Mouse (Mus musculus) midbrain, postnatal 0 days (tissue): Measurements from ENCODE around the gene Gpr82. TPM values are rescaled to one million over a fixed set of nuclear protein-coding genes. Genes with fewer than 3 reads are reported as not detected.

Source experiments
- ATAC-seq: fragments of 200-750 bp; cut with Nextera tagmentation; 2 replicates; pipeline ENCODE4 v1.8.0; 2017; ENCODE audit warnings: moderate number of reproducible peaks, mild to moderate bottlenecking, moderate TSS enrichment, moderate library complexity; ENCODE audit not compliant: low FRiP score
- DNase-seq: peaks from one replicate; pipeline ENCODE4 v3.0.0-alpha.2; 2015; ENCODE audit warnings: low spot score
- H3K27ac ChIP-seq: fragments of 300-500 bp; sonication (generic); 2 replicates; pipeline ENCODE4 v1.5.1; 2014; ENCODE audit warnings: low read depth, mild to moderate bottlenecking, low read length, mixed read lengths
- H3K27me3 ChIP-seq: fragments of 300-500 bp; sonication (generic); 2 replicates; pipeline ENCODE4 v1.6.1; 2014; ENCODE audit warnings: low read length, control low read depth, mixed read lengths; ENCODE audit not compliant: insufficient read depth
- H3K36me3 ChIP-seq: fragments of 300-500 bp; sonication (generic); 2 replicates; pipeline ENCODE4 v1.6.1; 2014; ENCODE audit warnings: low read length, control low read depth, mixed read lengths; ENCODE audit not compliant: insufficient read depth
- H3K4me1 ChIP-seq: fragments of 300-500 bp; sonication (generic); 2 replicates; pipeline ENCODE4 v1.6.1; 2014; ENCODE audit warnings: mild to moderate bottlenecking, control low read depth, antibody characterized with exemption, low read length, mixed read lengths; ENCODE audit not compliant: insufficient read depth
- H3K4me2 ChIP-seq: fragments of 300-500 bp; sonication (generic); 2 replicates; pipeline ENCODE4 v1.6.1; 2014; ENCODE audit warnings: low read depth, mild to moderate bottlenecking, low read length, mixed read lengths; ENCODE audit not compliant: poor library complexity, severe bottlenecking
- H3K4me3 ChIP-seq: fragments of 300-500 bp; sonication (generic); 2 replicates; pipeline ENCODE4 v1.5.1; 2014; ENCODE audit warnings: low read depth, mild to moderate bottlenecking, low read length, moderate library complexity
- H3K9ac ChIP-seq: fragments of 300-500 bp; sonication (generic); replicated peaks from 2 replicates; pipeline ENCODE4 v1.6.1; 2014; ENCODE audit warnings: mild to moderate bottlenecking, low read length, moderate library complexity, mixed read lengths; ENCODE audit not compliant: poor library complexity, severe bottlenecking
- H3K9me3 ChIP-seq: fragments of 300-500 bp; sonication (generic); 2 replicates; pipeline ENCODE4 v1.6.1; 2016; ENCODE audit warnings: low read length, control low read depth
- CTCF ChIP-seq: IDR thresholded peaks from 2 replicates; pipeline ENCODE4 v1.5.1; 2016; ENCODE audit warnings: antibody characterized with exemption, mild to moderate bottlenecking
- WGBS: fragments of 180-500 bp; shearing (Covaris S2); extraction: QIAGEN DNeasy Blood & Tissue Kit; methylation state at CpG from one replicate; pipeline ENCODE4 v1.1.7; 2014; 5-methylcytosine and 5-hydroxymethylcytosine counted together
- polyA plus RNA-seq: library from polyadenylated mRNA; unstranded; fragments of >200 nt; fragmentation: Nextera tagmentation; extraction: Ambion mirVana; gene quantifications from 2 replicates; pipeline ENCODE4 v1.2.1, GENCODE M21; 2015
- total RNA-seq: library from RNA; depleted of rRNA; stranded (reverse); fragments of >200 nt; gene quantifications from 2 replicates; pipeline ENCODE4 v1.2.3, GENCODE M21; 2014

The Gpr82 gene
- total and polyA plus RNA-seq, 2 experiments from 2014 or later = 0.20 TPM; not detected in 1

- H3K27me3 ChIP-seq = no peaks in the 10 kb centered on the region
- no peaks in the 10 kb centered on the region for H3K4me1 ChIP-seq
- WGBS = 71% methylated on average over 3 of the region's 3 CpGs
- TF ChIP-seq CTCF = no peak
- no peak overlapping the region for H3K4me3 ChIP-seq
- H3K27ac ChIP-seq = no peak overlapping the region
- H3K4me2 ChIP-seq = no peak overlapping the region
- no peak for DNase-seq
- ATAC-seq = no peak
- no peaks in the 10 kb centered on the region for H3K9me3 ChIP-seq
- H3K9ac ChIP-seq = no peak overlapping the region
- H3K36me3 ChIP-seq = no peaks in the 10 kb centered on the region
Observed at GRCm38 (mm10) chrX:13670342-13670741, 9.2 kb downstream of the Gpr82 start.

DNA sequence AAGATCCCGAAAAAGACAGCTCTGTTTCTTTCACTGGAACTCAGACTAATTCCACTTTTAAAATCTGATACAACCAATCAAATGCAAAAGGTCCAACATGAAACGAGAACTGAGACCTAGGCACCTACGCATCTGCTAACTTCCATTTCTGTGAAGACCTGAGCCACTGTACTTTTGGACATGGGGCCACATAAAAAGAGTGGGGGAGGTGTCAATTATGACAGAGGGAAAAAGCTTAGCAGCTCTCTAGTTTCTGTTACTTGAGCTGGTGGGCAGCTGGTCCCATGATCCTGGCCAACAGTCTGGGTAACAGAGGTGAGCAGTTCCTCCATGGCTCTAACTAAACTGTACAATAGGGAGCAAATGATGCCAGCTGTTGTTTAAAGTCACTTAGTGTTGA, 11.8 kb downstream of the Gpr82 start:
- no peak overlapping the region for H3K4me2 ChIP-seq
- no peaks in the 10 kb centered on the region for H3K27me3 ChIP-seq
- WGBS = 87% methylated on average over 3 of the region's 3 CpGs
- H3K9ac ChIP-seq = no peak overlapping the region
- DNase-seq (no peak), ATAC-seq (no peak)
- no peaks in the 10 kb centered on the region for H3K9me3 ChIP-seq
- H3K27ac ChIP-seq = no peak overlapping the region
- no peak overlapping the region for H3K4me3 ChIP-seq
- no peak for TF ChIP-seq CTCF
- H3K36me3 ChIP-seq = no peaks in the 10 kb centered on the region
- no peaks in the 10 kb centered on the region for H3K4me1 ChIP-seq

DNA sequence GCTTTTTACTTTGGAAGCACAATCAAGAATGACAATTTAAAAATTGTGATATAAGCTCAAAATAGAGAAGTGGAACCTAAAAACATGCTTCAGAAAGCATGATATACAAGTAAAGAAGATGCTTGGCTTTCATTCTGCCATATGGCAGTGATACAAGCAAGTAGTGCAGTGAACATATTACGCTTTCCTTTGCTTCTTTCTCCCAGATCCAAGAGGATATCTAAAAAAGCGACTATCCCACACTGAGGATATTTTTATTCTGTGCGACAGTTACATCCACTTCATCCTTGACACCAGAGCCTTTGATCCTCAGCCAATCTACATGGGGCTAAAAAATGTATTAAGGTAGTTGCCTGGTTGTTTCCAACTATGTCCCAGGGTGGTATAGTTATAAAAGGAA, 20.6 kb downstream of the Gpr82 start:
- H3K9me3 ChIP-seq = no peaks in the 10 kb centered on the region
- no peaks in the 10 kb centered on the region for H3K36me3 ChIP-seq
- H3K4me3 ChIP-seq = no peak overlapping the region
- H3K4me2 ChIP-seq = no peak overlapping the region
- ATAC-seq (no peak), DNase-seq (no peak)
- no peak for TF ChIP-seq CTCF
- 76% methylated on average over 3 of the region's 3 CpGs for WGBS
- no peak overlapping the region for H3K9ac ChIP-seq
- no peaks in the 10 kb centered on the region for H3K4me1 ChIP-seq
- H3K27me3 ChIP-seq = no peaks in the 10 kb centered on the region
- H3K27ac ChIP-seq = no peak overlapping the region

- 92% methylated on average over 1 of the region's 1 CpGs for WGBS
- Histone ChIP-seq H3K27me3 (no peaks in the 10 kb centered on the region), H3K27ac (no peak overlapping the region), H3K9ac (no peak overlapping the region), H3K9me3 (no peaks in the 10 kb centered on the region), H3K36me3 (no peaks in the 10 kb centered on the region), H3K4me3 (no peak overlapping the region), H3K4me1 (no peaks in the 10 kb centered on the region; the same call in 1 of the 2 replicates), H3K4me2 (no peak overlapping the region)
- ATAC-seq (no peak), DNase-seq (no peak)
- TF ChIP-seq CTCF = no peak
Observed at GRCm38 (mm10) chrX:13686589-13686988, 25.4 kb downstream of the Gpr82 start.

GRCm38 (mm10) chrX:13688356-13688755, 27.2 kb downstream of the Gpr82 start:
- DNase-seq = no peak
- no peaks in the 10 kb centered on the region; the same call in 1 of the 2 replicates for H3K4me1 ChIP-seq
- no peak for ATAC-seq
- no peaks in the 10 kb centered on the region for H3K27me3 ChIP-seq
- H3K4me3 ChIP-seq = no peak overlapping the region
- 53% methylated on average over 2 of the region's 2 CpGs for WGBS
- H3K27ac ChIP-seq = no peak overlapping the region
- H3K36me3 ChIP-seq = no peaks in the 10 kb centered on the region
- H3K4me2 ChIP-seq = no peak overlapping the region
- no peaks in the 10 kb centered on the region for H3K9me3 ChIP-seq
- H3K9ac ChIP-seq = no peak overlapping the region
- TF ChIP-seq CTCF = no peak

GRCm38 (mm10) chrX:13691865-13692264, 30.7 kb downstream of the Gpr82 start:
- H3K4me2 ChIP-seq = no peak overlapping the region
- no peaks in the 10 kb centered on the region for H3K36me3 ChIP-seq
- ATAC-seq = no peak
- no peak overlapping the region for H3K9ac ChIP-seq
- no peak overlapping the region for H3K4me3 ChIP-seq
- peak; percentile 21; the same call in 1 of the 2 replicates for TF ChIP-seq CTCF
- WGBS = 84% methylated on average over 4 of the region's 4 CpGs
- no peak overlapping the region for H3K27ac ChIP-seq
- H3K27me3 ChIP-seq = no peaks in the 10 kb centered on the region
- no peaks in the 10 kb centered on the region for H3K9me3 ChIP-seq
- no peak for DNase-seq
- no peaks in the 10 kb centered on the region; the same call in 1 of the 2 replicates for H3K4me1 ChIP-seq
